Mouse (Mus musculus): ENCODE results near the gene Vamp1. TPM values are rescaled to one million over a fixed set of nuclear protein-coding genes. Genes with fewer than 3 reads are reported as not detected.
A peak's percentile ranks its signal among the peaks of the same experiment; 100 is the strongest.

Gene Vamp1
- polyA plus RNA-seq (2015; fragmentation: Nextera tagmentation; extraction: Ambion mirVana) = 61.0 and 75.3 TPM in 2 replicates

DNA sequence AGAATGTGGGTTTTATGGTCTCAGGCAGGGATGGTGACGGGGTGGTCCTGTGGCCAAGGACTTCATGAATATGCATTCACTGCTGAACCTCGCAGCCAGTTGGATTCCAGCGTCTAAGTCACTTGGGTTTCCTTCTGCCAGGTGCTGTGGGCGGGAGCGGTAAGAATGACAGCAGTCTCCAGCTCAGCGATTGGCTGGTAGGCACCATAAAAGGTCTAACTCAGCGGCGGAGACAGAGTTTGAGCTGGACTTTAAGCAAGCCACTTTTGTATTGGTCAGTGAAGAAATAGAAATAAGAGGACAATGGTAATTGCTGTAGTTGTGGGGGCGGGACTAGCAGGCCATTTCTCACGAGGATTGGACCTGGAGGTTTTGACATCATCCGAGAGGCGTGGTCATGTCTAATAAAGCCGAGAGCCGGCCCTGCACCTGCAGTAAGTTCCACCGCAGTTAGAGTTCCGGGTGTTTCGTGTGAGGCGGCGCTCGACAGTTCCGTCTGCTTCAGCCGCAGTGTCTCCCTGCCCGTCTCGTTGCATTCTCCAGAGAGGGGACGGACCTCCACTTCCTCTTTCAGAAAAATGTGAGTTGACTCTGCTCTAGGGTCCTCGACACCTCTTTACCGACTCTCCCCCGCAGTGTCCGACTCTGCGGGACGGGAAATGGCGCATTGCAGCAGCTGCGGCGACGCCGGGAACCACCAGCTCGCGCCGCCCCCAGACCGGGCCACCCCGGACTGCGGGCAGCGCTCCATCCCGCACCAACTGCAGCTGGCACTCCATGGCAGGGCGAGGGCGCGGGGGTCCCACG lies at the start of gene Vamp1:
Gene Vamp1, plus strand, starts transcription at position 404 of the 807 bp plus-strand sequence.
- peak; percentile 93 for DNase-seq (ENCODE audit: low spot score)

DNA sequence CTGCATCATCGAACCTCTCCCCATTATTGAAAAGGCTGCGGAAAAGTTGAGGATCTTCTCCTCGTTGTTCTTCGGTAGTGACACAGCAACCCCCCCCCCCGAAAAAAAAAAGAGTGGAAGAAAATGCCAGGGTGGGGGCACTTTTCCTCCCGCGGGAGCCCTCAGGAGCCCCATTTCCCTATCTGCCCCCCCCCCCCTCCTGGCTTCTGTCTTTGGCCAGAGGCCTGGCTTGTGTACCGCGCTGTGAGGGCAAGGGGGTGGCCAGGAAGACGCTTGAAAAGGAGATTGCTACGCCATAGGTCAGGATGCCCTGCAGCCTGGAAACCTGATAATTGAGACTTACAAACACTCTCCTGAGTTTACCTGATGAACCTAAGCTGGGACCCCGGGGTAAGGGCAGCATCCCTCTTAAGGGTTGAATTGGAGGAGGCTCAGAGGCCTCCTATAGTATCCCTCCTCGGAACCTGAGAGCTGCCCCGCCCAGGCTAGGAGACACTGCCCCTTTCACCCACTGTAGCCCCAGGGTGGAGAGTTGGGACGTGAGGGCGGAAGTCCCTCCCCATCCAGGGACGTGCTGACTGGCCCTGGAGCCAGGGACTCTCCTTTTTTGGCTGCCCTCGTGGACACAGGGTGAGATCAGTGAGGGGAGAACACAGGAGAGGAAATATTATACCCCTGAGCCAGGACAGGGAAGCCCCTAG lies 49.1 kb upstream of the Vamp1 start, which contains the start of gene Gapdh:
Gene Gapdh, minus strand, starts transcription at position 417 of the 701 bp plus-strand sequence.
- no peak for DNase-seq (ENCODE audit: low spot score)

DNA sequence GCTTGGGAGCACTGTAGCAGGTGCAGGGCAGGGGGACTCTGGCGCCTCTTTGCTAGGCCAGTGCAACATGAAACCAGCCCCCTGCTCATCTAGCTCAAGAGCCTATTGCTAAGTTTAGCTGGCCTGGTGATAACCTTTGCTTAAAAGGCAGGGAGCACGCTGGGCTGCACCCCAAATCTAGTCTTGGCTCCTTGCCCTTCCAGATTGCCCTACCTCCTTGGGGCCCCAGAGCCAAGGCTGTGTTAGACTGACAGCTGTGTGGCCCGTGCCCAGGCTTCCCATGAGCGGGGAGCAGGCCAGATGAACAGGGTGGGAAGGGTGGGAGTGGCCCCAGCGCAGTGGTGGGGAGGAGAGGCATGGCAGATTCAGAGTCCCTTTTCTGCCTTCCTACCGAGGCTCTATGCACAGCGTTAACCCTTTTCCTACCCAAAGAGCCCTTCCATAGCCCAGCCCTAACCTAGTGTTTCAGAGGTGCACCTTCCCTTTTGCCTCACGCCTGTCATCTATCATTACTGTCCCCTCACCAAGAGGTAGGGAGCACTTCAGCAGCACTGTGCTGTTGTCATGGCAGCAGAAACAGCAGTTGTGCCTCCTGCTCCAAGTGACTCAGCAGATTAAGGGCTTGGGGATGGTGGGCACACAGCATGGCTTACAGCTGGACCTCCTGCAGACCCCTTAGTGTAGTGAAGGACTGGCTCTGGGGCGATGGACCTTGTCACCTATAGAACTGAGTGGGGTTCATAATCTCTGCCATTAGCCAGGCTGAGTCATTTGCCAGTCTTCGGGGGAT lies 48.3 kb upstream of the Vamp1 start:
- no peak for DNase-seq (ENCODE audit: low spot score)

DNA sequence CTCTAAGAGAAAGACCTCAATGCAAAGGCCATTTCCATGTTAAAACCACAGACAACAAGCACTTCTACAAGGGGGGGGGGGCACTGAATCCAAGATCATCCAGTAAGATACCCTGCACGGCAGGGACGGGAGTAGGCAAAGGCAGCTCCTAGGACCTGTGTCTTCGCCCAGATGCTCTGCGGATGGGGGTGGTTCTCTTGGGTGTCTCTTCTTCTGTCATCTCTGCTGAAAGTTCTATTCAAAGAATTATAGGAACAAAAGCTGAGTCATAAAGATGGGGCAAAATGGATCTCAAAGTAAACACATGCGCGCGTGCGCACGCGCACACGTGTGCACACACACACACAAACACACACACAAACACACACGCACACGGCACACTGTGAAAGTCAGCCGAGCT lies 47.3 kb upstream of the Vamp1 start:
- no peak for DNase-seq (ENCODE audit: low spot score)

DNA sequence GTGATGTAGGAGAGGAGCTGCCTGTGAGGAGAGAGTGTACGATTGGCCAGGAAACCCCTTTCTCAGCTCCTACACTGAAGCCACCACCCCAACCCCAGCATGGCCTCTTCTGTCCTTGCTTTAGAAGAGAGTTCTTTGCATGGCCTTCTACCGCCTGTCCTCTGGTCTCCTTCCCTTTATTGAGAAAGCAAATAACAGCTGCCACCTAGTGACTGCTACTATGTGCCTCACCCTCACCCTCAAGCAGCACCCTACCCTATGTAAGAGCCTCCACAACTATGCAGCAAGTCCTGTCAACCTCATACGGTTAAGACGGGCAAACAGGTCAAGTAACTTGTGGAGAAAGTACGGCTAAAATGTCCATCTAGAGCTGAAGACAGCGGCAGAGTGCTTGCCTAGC lies 45.2 kb upstream of the Vamp1 start:
- DNase-seq (ENCODE audit: low spot score) = no peak

DNA sequence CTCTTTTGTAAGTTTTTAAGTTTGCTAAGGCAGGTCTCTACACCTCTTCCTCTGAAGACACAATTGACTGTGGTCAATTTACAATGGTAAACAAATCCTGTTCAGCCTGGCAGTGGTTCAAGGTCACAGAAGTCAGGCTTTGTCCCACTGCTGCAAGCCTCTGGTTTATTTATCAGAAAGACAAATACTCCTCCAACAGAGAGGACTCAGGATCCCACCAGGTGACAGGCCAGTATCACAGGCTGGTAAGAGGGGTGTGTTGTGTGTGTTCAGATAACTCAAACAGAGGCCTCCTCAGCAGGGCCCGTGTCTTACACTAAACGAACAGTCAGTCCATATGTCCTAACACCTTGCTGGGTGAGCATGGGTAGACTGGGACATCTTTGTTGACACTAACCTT lies 42.9 kb upstream of the Vamp1 start:
- DNase-seq (ENCODE audit: low spot score) = no peak

DNA sequence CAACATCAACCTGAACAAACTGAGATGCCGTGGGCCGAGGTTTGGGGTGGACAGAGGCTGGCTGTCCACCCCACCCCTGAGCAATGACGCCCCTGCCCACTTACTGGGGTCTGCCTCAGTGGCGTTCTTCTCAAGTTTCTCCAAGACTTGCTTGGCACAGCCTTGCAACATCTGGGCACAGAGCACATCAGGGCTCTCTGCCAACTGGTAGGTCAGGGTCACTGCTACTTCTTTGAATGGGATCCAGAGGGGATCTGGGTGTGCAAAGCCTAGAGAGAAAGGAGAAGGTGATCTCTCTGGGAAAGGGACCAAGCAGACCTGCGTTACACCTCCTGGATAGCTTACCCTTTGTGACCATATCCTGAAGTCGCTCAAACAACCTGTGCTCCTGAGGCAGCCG lies 42.1 kb upstream of the Vamp1 start:
- no peak for DNase-seq (ENCODE audit: low spot score)

DNA sequence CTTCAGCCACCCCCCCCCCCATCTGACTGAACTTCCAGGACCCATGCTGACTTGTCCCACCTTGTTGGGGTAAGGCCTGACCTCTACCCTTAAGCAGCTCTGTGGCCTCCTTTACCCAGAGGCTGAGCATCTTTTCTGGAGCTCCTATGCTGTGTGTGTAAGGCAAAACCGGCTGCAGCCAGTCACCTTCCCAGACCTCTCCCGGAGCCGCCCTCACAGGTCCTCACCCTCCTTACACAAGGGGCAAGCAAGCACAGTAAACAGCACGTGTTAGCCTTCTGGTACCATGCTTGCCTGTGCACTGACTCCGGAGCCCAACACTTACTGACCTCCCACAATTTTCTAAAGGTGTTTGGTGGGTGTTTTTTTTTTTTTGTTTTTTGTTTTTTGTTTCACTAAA lies 39.9 kb upstream of the Vamp1 start:
- DNase-seq (ENCODE audit: low spot score) = no peak

DNA sequence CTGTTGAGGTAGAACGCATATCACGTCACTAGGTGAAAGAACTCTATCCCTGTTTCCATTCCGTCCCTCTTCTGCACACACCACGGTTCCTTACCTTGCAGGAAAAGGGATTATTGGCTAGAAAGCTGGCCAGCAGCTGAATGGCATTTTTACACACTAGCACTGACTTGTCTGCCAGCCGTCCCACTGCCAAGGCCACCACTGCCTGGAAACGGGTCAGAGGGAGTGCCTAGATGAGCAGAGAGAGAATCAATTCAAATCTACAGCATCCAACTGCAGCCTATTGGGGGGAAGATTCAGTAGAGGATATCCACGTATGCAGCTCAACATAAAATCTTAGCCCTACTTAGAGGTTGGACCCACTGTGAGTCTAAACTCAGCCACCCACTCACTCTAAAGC lies 35.8 kb upstream of the Vamp1 start:
- DNase-seq (ENCODE audit: low spot score) = no peak

DNA sequence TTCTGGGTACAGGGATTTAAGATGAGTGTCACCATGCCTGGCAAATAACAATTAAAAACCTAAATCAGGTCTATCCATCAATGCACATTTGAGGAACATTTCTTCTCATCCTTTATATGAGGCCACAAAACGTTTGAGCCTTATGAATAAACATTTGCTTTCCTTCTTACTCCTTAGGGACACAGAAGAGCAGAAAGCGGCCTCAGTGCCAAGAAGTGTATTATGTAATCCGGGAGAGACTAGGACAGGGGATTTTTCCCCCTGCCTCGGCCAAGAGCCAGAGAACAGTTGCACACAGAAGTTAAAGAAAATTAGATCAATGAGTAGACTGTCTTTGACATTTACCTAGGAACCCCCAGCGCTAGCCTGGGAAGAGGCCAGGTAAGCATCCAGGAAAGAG lies 33.2 kb upstream of the Vamp1 start:
- no peak for DNase-seq (ENCODE audit: low spot score)

DNA sequence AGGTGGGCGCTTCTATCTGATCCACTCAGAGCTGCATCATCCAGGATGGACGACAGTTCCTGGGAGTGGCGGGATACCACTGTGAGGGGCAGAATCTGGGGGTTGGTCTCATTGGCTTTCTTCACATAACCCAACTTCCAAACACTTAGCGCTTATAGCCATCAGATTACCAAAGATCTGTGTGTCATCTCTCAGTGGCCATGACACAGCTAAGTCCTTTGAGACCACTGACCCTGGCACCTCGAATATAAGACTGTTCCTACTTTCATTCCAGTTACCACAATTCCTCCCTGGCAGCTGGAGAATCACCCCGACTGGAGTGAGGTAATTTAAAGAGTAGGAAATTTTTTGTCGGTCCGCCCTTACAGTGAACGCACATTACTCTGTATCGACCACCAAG lies 29.1 kb upstream of the Vamp1 start:
- no peak for DNase-seq (ENCODE audit: low spot score)

DNA sequence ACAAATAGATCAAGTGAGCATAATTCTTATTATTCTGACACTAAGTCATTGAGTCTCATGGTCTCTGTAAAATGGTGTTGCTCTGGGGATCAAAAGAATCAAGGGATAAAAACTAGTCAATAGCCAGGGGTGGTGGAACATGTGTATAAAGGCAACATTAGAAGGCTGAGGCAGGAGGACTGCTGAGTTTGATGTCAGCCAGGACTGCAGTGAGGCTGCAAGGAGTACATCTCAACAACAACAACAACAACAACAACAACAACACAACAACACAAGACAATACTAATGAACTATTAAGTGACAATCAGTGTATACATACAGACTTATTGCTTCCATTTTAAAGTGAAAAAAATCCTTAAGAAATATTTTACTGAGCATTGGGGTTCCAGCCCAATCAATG lies 24.5 kb upstream of the Vamp1 start:
- no peak for DNase-seq (ENCODE audit: low spot score)

DNA sequence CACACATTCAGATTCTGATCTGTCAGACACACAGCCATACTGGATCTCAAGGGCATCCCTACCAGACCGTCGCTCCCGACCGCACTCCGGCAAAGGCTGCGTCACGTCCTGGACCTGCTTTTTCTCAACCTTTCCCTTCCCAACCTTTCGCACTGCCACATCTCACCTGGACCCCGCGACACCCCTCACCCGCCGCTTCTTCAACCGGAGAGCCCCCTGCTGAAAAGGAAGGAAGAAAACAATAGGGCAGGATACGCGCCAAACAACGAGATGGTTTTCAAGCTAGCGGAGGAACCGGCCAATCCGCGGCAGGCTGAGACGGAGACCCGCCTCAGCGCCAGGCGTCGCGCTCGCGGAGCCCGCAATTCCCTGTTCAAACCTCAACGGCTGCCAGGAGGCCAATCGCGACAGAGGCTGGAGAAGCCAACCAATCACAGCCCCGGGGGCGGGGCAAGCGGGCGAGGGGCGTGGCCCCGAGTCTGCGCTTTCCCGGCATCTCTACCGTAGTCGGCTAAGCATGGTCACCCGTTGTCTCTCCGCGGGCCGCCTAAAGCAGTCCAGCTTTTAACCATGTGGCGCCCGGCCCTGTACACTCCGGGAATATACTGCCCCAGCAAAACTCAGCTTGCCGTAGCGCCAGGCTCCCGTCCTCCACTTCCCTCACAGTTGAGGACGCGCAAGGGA lies 23.9 kb upstream of the Vamp1 start, which contains the start of the genes Ncapd2 and Mrpl51:
Gene Ncapd2, minus strand, starts transcription at position 370 of the 684 bp plus-strand sequence.
Gene Mrpl51, plus strand, starts transcription at position 470 of the 684 bp plus-strand sequence.
- peak; percentile 98 for DNase-seq (ENCODE audit: low spot score)

DNA sequence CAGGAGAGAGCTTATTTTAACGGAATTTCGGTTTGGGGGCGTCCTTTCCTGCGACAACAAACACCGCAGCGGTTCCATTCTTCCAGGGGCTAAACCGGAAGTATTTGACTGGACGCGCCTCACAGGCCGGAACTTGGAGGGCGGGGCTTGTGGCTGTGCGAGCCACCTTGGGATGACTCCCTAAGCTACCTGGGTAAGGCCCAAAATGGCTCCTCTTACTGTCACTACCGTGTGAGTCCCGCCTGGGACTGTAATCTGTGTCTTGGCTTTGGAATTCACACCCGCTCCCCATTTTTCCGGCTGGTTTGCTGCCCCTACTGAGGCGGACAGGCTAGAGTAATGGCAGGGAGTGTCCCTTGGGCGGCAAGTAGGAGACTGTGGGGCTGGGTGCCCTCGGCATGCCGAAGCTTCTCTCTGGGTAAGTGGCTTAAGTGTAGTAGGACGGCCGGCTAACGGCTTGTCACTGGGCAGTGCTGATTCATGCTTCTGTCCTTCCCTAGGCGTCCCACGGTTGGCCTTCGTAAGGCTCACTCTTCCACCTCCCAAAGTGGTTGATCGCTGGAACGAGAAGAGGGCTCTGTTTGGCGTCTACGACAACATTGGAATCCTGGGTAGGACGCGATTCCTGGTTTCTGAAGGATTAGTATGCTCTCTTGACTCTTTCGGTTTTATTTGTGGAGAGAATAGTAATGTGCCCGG lies 23.2 kb upstream of the Vamp1 start:
- peak; percentile 90 for DNase-seq (ENCODE audit: low spot score)

DNA sequence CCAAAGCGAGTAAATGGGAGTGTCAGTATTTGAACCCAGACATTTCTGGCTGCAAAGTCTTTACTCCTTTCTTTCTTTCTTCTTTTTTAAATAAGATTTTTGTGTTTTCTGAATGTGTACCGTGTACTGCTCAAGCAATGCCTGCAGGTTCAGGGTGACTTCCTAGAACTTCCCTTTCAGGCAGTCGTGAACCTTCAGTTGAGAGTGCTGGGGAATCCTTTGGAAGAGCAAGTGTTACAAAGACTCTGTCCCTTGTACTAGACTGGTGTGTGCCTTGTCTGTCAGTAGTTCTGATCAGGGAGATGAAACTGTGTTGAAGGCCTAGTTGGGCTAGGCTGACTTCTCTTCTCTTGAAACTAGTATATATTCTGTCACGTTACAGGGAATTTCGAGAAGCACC lies 22.5 kb upstream of the Vamp1 start:
- no peak for DNase-seq (ENCODE audit: low spot score)

DNA sequence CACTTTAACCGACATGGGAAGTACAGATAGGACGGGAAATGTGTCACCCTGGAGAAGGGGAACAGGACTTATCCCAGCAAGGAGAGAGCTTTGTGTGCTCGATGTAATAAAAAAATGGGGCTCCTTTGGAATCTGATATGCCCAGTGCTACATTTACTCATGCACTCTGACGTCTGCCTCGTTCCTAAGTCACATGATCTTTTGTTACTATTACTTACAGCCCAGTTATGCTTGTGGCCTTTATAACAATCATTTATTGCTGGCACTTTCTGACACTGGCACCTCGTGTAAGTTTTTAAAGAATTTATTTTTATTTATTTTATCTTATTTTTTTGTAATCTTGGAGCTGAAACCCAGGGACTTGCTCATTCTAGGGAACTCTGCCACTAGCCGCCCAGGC lies 22.0 kb upstream of the Vamp1 start:
- no peak for DNase-seq (ENCODE audit: low spot score)

DNA sequence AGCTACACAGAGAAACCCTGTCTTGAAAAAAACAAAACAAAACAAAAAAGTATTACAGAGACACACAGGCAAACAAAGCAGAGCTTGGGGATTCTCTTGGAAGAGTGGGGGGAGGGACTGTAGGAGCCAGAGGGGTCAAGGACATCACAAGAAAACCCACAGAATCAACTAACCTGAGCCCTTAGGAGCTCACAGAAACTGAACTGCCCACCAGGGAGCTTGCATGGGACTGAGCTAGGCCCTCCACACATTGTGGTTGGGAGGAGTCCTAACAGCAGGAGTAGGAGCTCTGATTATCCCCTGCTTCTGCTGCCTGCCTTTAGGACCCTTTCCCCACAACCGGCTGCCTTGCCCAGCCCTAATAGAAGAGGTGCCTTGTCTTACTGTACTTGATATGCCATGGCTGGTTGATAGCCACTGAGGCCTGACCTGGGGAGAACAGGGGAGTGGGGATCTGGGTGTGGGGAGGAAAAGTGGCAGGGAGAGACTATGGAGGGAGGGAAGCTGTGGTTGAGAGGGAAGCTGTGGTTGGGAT lies 19.7 kb upstream of the Vamp1 start:
- no peak for DNase-seq (ENCODE audit: low spot score)

DNA sequence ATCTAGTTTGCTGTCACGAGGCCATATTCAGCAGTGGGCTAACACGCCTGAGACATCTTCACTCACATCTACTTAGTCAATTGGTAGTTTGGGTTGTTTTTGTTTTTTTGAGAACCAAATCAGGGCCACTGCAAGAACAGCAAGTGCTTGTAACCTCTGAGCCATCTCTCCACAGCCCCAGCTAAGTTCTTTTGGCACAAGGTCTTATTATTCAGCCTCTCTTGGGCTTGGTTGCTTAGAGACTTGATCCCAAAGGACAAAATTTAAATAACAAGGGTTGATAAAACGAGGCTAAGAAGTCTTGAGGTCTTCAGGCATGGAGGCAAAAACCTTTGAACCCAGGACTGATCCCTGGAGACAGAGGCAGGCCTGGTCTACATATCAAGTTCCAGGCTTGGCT lies 19.1 kb upstream of the Vamp1 start:
- no peak for DNase-seq (ENCODE audit: low spot score)

DNA sequence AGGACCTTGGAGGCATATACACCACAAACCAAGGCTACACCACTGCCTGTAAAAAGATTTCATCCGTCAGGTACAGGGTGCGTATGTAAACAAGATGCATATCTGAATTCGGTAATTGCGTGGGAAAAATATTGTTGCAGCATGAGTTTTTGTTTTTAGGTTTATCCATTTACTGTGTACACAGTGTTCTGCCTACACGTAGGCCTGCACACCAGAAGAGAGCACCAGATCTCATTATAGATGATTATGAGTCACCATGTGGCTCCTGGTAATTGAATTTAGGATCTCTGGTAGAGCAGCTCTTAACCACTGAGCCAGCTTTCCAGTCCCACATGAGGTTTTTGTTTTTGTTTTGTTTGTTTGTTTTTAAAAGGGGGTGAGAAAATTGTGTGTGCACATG lies 18.2 kb upstream of the Vamp1 start:
- no peak for DNase-seq (ENCODE audit: low spot score)

DNA sequence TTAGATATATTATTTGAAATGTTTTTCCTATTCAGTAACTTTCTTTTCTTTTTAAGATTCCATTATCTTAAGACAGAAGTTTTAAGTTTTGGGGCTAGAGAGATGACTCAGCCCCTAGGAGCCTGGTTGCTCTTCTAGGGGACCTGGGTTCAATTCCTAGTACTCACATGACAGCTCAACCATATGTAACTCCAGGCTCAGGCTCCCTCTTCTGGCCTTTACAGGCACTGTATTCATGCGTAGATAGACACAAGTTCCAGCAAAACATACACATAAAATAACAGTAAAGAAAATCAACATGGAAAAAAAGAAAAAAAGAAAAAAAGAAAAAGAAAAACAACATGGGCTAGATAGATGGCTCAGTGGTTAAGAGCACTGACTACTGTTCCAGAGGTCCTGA lies 4.9 kb upstream of the Vamp1 start:
- DNase-seq (ENCODE audit: low spot score) = peak; percentile 20
